Mouse (Mus musculus) heart, postnatal 25 days (tissue): ENCODE measurements around the gene Taz. TPM values are rescaled to one million over a fixed set of nuclear protein-coding genes. Genes with fewer than 3 reads are reported as not detected.

Experiments used
- DNase-seq: peaks from one replicate; pipeline ENCODE4 v3.0.0; 2022; ENCODE audit warnings: low spot score
- intact Hi-C: fragments of 180-260 bp; cut with DNase I; formaldehyde crosslinking; loops from one replicate; pipeline ENCODE4 v1.15.1; 2025
- total RNA-seq, 2 experiments: library from RNA; stranded (reverse); gene quantifications; 2 replicates each; pipeline ENCODE4 v1.2.3; 2021

The Taz gene
- total RNA-seq, 2 experiments from 2014 or later, result 42.1 to 45.2 TPM

DNA sequence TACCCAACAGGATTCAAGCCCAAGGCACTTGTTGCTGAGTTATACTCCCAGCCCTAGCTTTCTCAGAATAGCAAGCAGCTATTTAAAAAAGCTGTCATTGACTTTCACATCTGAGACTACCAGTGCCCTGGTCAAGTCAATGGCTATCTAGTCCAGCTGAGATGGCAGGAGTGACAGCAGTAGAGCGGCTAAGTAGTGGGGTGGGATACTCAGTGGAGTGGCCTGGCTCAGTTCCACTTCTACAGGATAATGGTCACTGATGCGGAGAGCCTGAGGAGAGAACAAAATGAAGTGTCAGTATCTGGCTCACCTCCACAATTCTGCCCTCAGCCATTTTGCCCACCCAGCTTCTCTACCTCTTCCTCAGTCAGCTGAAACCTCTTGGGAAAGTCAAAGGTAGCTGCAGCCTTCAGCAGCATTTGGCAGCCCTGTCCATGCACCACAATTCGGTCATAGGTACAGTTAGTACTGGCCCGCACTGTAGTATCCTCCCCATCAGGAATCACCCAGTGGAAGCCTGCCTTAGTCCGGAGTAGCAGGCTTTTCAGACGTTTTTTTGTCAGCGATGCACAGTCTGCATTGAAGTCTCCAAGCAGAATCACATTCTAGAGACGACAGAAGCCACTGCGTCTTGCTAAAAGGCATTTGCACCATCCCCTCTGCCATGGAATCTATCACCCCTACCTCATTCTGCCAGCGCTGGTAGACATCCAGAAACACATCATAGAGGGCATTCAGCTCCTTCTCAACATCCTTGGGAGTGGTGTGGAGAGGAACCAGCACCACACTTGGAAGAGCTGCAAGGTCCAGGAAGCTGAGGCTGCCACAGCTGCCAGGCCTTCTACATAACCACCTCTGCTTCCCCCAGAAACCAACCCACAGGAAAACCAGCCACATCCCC lies 8.0 kb upstream of the Taz start:
- intact Hi-C loops, result no loop called here
- DNase-seq, result no peak

DNA sequence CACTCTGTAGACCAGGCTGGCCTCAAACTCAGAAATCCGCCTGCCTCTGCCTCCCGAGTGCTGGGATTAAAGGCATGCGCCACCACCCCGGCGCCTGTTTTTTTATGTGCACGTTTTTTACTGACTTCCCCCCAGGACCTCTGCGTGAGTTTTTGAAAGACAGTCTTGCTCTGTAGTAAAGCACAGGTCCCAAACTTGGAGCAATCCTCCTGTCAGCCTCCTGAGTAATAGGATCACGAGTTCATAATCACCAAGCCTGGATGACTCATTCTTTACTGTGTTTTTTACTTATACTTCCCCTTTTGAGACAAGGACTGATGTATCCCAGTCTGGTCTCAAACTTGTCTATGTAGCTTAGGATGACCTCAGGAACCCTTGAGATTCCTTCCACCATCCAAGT lies 3.8 kb upstream of the Taz start:
- intact Hi-C loops, result no loop called here
- DNase-seq, result no peak

DNA sequence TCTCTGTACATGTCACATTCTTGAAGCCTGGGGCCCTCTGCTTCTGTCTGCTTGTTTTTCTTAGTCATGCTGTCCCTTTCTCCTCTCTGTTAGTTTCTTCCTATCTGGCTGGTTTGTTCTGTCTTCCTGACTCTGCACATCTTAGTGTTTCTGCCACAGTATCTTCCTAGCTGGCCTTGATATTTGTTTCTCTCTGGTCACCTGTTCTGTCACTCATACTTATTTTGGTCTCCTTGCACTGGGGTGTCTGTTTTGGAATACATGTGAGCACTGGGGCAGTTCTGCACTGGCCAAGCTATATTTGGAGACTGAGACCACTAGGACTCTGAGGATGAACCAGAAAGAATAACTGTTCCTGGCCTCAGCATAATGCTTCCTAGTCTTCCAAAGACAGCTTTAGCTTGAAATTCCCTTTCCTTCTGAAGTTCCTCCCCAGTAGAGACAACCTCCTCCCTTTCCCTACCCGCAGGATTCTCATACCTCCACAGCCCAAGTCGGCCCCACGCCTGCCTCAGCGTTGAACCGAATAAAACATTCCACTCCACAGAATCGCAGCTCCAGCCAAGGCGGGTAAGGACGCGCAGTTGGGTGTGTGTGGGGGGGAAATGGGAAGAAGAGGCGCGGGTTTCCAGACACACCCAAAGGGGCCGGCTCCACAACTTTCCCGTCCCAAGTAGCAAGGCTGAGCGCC lies 526 bp upstream of the Taz start:
- intact Hi-C loops, result no loop called here

DNA sequence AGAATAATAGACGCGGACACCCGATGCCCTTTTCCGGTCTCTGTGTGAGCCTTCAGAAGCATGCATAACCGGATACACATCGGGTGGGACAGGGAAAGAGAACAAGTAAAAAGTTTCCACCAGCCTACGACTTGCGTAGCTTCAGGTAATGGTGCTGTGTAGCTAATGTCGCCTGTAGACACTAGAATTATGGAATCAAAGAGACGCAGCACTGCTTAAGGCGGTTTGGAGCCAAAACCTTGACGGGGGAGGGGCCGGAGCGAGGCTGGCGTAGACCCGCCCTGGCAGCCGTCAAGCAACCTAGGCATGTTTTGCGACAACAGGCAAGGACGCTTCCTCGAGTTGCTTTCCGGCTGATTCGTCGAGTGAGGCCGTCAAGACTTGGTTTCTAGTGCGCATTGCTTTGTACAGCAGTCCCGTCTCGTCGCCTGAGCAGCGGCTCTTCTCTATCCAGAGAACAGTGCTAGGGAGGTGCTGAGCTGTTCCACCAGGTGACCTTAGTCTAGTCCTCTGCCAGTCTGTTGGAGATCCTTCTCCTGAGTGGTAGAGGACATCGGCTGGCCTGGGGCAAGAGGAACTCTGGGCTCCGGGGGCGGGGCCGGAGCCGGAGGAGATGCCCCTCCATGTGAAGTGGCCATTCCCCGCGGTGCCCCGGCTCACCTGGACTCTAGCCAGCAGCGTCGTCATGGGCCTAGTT lies 831 bp downstream of the Taz start:
- intact Hi-C loops, result no loop called here
- DNase-seq, result peak; percentile 75

More for the DNA sequence above, 526 bp upstream of the Taz start:
- DNase-seq, result no peak

DNA sequence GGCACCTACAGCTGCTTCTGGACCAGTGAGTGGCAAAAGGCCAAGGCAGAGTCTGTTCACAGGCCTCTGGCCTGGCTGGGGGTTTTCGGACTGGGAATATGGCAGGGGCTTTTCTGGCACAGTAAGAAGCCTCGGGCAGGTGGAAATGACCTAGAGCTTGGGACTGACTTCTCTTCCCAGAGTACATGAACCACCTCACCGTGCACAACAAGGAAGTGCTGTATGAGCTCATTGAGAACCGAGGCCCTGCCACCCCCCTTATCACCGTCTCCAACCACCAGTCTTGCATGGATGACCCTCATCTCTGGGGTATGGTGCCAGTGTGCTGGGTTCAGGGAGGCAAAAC lies 1.4 kb downstream of the Taz start:
- no peak for DNase-seq
- intact Hi-C loops, result no loop called here

DNA sequence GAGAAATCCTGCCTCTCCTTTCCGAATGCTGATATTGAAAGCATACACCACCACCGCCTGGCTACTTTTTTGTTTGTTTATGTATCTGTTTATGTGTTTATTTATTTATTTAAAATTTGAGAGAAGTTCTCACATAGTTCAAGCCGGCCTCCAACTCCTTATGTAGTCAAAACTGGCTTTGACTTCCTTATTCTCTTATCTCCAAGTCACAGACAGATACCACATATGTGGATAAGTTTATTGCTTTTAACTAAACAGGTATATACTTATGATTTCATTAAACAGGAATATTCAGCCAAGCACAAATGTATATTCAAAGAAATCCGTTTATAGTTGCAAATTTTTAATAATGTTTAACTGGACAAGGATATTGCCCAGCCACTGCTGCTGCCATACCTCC lies 11.7 kb downstream of the Taz start:
- no peak for DNase-seq
- intact Hi-C loops, result no loop called here

DNA sequence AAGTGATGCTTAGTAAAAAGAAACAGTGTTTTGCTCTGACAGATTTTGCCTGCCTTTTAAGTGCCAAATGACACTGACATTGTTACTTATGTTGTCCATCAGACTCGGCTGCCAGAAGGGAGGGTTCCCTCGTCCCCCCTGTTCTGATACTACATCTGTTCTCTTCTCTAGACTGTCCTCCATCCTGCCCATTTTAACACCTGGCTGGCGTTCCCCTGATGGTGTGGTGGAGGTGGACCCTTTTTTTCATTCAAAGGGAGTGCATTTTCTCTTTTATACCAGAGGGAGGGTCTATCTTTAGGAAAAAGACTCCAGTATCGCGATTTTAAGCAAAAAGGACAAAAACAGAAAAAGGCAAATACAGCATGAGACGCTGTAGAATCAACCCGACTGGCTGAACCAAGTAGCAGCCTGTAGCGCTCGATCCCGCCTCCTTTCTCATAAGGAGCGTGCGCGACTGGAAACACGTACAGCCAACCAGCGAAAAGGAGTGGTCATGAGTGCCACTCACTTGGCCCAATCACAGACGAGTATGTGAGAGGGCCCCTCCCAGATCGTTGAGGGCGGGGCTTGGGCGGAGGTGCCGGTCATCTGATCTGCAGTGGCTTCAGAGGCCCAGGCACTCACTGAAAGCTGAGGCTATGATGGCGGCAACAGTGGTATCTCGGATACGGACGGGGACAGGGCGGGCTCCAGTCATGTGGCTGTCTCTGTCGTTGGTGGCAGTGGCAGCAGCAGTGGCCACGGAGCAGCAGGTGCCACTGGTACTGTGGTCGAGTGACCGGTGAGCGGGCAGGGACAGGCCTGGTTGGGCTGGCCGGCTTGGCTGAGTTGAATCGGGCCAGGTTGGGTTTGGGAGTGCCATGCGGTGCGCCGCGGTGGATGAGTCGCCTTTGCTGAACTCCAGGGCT lies 15.1 kb downstream of the Taz start, which contains the start of gene Atp6ap1:
Gene Atp6ap1, plus strand, starts transcription at position 560 of the 911 bp plus-strand sequence.
- intact Hi-C loops, result no loop called here
- peak; percentile 91 for DNase-seq

DNA sequence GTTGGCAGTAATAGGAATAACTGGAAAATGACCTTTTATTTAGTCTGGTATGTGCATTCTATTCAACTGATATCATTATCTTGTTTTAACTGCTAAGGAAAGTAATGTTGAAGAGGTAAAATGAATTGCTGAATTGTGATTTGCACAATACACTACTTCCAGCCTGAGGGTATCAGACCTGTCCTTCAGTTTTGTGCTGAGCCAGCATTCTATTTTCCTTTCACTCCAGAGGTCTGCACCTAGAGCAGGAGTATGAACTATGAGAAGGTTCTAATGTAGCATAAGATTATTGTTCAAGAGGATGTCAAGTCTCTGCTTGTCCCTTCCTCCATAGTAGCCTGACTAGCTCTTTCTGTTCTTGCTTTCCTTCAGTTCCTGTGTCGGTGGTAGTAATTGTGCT lies 16.6 kb downstream of the Taz start:
- no peak for DNase-seq
- intact Hi-C loops, result no loop called here

DNA sequence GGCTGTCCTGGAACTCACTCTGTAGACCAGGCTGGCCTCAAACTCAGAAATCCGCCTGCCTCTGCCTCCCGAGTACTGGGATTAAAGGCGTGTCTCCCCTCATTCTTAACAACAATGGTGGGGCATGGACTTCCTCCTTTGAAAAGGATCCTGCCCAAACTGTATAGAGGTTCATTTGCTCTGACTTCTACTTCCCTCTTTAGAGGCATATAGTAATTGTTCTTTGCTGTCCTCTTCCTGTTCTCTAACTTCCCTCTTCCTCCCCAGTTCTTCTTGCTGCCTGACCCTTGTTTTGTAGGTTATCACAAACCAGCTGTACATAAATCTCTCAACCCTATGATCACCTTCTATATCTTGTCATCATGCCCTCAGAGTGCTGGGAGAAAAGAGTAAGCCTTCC lies 18.0 kb downstream of the Taz start:
- intact Hi-C loops, result no loop called here
- DNase-seq, result no peak

DNA sequence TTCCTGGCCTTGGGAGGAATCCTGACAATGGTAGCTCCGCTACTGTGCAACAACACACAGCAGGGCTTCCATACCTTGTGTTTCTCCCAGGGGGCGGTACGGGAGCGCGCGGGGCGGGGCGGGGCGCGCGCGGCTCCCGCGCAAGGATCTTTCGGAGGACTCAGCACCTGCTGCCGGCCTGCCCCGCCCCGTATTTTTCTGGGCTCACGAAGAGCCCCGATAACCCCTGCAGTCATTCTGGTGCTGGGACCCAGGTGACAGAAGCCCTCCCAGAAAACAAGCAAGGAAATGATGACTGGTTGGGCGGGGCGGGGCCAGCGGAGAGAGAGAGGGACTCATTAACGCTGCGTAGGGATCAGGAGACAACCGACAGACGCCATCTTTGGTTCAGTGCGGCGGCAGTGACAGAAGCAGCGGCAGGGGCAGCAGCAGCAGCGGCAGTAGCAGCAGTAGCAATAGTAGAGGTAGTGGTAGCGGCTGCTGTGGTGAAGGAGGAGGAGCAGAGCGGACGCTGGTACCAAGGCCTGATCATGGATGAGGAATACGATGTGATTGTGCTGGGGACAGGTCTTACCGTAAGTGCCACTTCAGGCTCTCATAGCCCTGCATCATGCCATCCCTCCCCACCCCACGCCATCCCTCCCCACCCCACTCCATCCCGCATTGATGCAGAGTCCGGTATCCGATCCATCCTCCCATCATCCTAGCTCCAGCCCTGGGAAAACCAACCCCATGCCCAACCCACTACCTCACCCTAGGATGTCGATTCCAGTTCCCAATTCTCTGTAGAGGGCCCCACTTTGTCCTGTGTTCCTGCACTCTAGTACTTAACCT lies 23.4 kb downstream of the Taz start, which contains the start of gene Gdi1:
Gene Gdi1, plus strand, starts transcription at position 132 of the 834 bp plus-strand sequence.
- intact Hi-C loops, result loop anchor here (2.0 kb wide), 1 partner anchor 56 kb away; the partner anchor contains the start of gene Flna

DNA sequence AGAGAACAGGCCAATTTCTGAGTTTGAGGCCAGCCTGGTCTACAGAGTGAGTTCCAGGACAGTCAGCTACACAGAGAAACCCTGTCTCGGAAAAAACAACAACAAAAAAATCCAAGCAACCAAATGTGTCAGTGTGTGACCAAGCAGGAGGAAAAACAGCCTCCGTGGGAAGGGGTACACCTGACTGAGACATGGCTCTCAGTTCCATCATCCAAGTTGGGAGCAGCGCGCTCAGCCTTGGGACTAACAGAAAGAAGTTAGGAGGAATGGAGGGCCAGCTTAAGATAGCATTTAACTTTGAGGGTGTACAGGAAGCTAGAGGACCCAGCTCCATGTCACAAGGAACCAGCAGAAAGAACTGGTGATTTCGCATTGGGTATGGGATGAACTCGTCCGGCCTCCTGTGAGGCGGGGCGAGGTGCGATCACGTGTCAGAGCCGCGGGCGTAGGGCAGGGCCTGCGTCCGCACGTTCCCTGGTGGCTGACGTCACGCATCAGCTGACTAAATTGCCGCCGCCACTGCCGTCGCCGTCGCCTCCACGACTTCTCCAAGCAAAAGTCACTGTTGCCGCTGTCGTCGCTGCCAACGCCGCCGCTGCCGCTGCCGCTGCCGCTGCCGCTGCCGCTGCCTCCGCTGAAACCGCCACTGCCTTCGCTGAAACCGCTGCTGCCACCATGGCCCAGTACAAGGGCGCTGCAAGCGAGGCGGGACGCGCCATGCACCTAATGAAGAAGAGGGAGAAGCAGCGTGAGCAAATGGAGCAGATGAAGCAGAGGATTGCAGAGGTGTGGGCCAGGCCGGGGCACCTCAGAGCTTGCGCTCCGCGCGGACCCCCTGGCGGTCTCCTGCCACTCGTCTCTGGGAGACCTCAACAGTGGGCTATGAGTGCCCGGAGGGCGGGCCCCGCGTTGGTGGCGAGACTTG lies 31.1 kb downstream of the Taz start, which contains the start of gene Fam50a:
Gene Fam50a, plus strand, starts transcription at position 494 of the 925 bp plus-strand sequence.
- intact Hi-C loops, result loop anchor here (5.0 kb wide), 1 partner anchor 54 kb away; no protein-coding TSS in a partner anchor
- DNase-seq, result peak; percentile 80

More for the DNA sequence above, 23.4 kb downstream of the Taz start, which contains the start of gene Gdi1:
- DNase-seq, result peak; percentile 57

DNA sequence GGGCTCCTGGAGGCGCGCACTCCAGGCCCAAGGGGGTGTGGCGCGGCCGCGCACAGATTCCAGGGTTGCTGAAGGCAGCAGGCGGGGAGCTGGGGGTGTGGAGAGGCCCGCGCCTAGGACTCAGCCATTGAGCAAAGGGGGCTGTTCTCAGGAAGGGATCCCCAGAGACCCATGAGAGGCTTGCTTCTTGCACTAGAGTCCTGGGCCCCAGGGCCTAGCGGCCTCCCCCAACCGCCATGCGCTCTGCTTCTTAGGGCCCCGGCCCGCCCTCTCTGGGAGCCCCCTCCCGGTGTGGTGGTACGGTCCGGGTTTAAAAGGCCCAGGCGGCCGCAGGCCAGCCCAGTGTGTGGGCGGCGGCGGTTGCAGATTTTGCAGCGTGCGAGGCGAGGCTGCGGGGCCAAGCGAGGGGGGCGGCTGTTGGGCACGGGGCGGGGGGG lies 47.0 kb downstream of the Taz start, which contains the start of gene Plxna3:
Gene Plxna3, plus strand, starts transcription at position 342 of the 437 bp plus-strand sequence.
- intact Hi-C loops, result no loop called here
- DNase-seq, result peak; percentile 49

DNA sequence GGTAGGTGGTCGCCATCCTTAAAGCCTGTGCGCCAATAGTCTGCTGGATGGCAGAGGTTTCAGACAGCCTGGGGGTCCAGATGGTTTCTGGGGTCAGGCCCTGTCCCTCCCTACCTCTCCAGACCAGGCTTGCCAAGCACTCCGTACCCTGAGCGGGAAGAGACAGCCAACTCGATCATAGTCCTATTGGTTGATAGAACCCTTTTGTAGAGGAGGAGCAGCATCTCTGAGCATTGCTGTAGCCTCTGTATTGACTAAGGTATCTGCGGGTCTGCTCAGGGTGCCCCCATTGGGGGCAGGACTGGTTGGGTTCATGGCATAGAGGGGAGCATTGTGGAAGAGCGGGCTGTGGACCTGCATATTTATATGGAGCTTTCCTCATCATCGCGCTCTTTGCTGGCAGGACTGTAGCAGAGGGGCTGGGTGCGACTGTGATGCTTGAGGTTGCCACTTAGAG lies 47.5 kb downstream of the Taz start:
- DNase-seq, result no peak
- intact Hi-C loops, result no loop called here

DNA sequence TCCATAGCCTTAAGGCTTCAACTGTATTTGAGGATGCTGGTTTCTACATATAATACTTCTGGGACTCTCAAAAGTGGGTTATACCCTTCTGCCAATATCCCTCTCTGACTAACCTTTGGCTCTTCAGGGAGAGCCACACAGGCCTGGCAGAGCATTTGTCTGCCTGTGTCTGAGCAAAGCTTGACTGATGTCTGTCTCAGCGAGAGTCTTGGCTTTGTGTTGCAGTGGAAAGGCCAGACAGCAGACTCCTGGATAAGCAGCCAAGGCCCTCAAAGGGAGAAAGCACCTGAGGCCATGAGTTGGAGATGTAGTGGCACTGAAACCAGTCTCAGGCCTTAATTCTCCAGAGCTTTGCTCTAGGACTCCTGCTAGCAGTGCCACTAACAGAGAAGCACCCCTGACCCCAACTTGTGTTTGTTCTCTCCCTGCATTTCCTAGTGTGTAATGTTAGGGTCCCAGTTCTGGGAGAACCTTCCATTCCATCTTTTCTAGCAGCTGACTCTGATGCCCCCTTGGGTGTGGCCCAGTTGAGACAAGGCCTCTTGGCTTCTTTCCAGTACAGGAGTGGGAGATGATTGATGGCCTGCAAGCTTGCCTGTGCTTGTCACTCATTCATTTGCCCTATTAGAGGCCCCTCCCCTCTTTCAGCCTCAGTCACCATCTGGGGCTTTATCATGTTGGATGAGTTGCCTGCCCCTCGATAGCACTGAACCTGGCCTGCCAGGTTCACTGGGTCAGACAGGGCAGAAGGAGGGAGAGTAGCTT lies 48.6 kb downstream of the Taz start:
- no peak for DNase-seq
- intact Hi-C loops, result no loop called here
